Mouse (Mus musculus) lung, postnatal 0 days (tissue): ENCODE results near the gene Defb45. TPM values are rescaled to one million over a fixed set of nuclear protein-coding genes. Genes with fewer than 3 reads are reported as not detected.
A peak's percentile ranks its signal among the peaks of the same experiment; 100 is the strongest.

Experiments
- ATAC-seq: fragments of 200-750 bp; cut with Nextera tagmentation; 2 replicates; pipeline ENCODE4 v1.8.0; 2017; ENCODE audit warnings: moderate library complexity
- DNase-seq: peaks from one replicate; pipeline ENCODE4 v3.0.0-alpha.2; 2016; ENCODE audit warnings: low spot score
- H3K27ac ChIP-seq: fragments of 300-500 bp; sonication (generic); 2 replicates; pipeline ENCODE4 v1.5.1; 2014; ENCODE audit warnings: antibody characterized with exemption, mild to moderate bottlenecking, low read length, mixed read lengths
- H3K27me3 ChIP-seq: fragments of 300-500 bp; sonication (generic); replicated peaks from 2 replicates; pipeline ENCODE4 v1.6.1; 2014; ENCODE audit warnings: low read length, mixed read lengths; ENCODE audit not compliant: insufficient read depth
- H3K36me3 ChIP-seq: fragments of 300-500 bp; sonication (generic); 2 replicates; pipeline ENCODE4 v1.6.1; 2014; ENCODE audit warnings: low read length, mixed read lengths; ENCODE audit not compliant: insufficient read depth
- H3K4me1 ChIP-seq: fragments of 300-500 bp; sonication (generic); 2 replicates; pipeline ENCODE4 v1.6.1; 2014; ENCODE audit warnings: antibody characterized with exemption, low read depth, low read length, mixed read lengths; ENCODE audit not compliant: insufficient read depth
- H3K4me2 ChIP-seq: fragments of 300-500 bp; sonication (generic); replicated peaks from 2 replicates; pipeline ENCODE4 v1.6.1; 2014; ENCODE audit warnings: low read depth, mild to moderate bottlenecking, low read length, moderate library complexity, mixed read lengths
- H3K4me3 ChIP-seq: fragments of 300-500 bp; sonication (generic); 2 replicates; pipeline ENCODE4 v1.5.1; 2014; ENCODE audit warnings: low read depth, low read length
- H3K9ac ChIP-seq: fragments of 300-500 bp; sonication (generic); replicated peaks from 2 replicates; pipeline ENCODE4 v1.6.1; 2014; ENCODE audit warnings: low read depth, mild to moderate bottlenecking
- H3K9me3 ChIP-seq: fragments of 300-500 bp; sonication (generic); 2 replicates; pipeline ENCODE4 v1.6.1; 2016; ENCODE audit warnings: low read length, mixed read lengths
- CTCF ChIP-seq: IDR thresholded peaks from 2 replicates; pipeline ENCODE4 v1.5.1; 2016; ENCODE audit warnings: antibody characterized with exemption, mild to moderate bottlenecking
- EP300 ChIP-seq: IDR thresholded peaks from 2 replicates; pipeline ENCODE4 v1.6.1; 2016; ENCODE audit warnings: antibody characterized with exemption, mild to moderate bottlenecking, control low read depth
- WGBS: fragments of 180-500 bp; shearing (Covaris S2); extraction: QIAGEN DNeasy Blood & Tissue Kit; methylation state at CpG from one replicate; pipeline ENCODE4 v1.1.7; 2014; 5-methylcytosine and 5-hydroxymethylcytosine counted together
- polyA plus RNA-seq: library from polyadenylated mRNA; unstranded; fragments of >200 nt; fragmentation: Nextera tagmentation; extraction: Ambion mirVana; gene quantifications from 2 replicates; pipeline ENCODE4 v1.2.1, GENCODE M21; 2015

The Defb45 gene
- polyA plus RNA-seq, 1 experiment from 2014 or later, result not detected

DNA sequence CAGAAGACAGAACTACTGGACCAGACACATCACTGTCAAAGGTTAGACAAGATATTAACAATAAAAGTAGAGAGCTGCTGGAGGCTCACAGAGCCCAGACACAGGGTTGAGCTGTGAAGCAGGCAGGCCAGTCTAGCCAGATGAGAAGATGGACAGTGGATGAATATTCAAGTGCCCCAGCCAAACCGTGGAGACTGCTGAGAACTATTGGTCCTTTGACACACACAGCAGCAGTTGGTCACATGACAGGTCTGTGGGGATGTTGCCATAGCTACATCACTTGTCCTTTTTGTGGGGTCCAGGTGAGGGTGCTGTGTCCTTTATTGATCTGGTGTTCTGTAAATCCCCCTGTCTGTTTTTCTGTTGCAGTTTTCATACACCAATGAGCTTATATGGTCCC lies 26.1 kb upstream of the Defb45 start:
- no peaks in the 10 kb centered on the region for H3K9me3 ChIP-seq
- TF ChIP-seq EP300 (no peak), CTCF (no peak)
- no peak for DNase-seq
- no peak for ATAC-seq
- no peaks in the 10 kb centered on the region for H3K36me3 ChIP-seq
- no peak overlapping the region for H3K4me2 ChIP-seq
- H3K4me1 ChIP-seq, result no peaks in the 10 kb centered on the region
- no peak overlapping the region for H3K27ac ChIP-seq
- no peak overlapping the region for H3K4me3 ChIP-seq
- 13% methylated on average over 1 of the region's 1 CpGs for WGBS
- H3K9ac ChIP-seq, result no peak overlapping the region
- no peaks in the 10 kb centered on the region for H3K27me3 ChIP-seq

DNA sequence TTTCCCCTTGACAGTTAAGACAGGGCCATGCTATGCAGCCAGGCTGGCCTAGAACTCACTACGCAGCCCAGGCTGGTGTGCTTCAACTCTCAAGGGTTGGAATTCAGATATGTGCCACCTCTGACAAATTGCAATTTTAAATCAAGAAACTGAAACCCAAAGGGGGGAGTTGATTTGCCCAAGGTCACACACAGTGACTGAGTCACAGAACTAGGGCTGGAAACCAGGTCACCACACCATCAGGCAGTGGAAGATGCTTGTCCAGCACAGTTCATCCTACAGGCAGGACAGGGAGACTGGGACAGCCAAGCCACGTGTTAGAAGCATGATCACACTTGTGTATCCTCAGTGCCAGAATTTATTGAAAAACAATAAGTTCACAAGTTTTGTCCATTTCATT lies 25.4 kb upstream of the Defb45 start:
- H3K36me3 ChIP-seq, result no peaks in the 10 kb centered on the region
- ATAC-seq (no peak), DNase-seq (no peak)
- no peaks in the 10 kb centered on the region for H3K9me3 ChIP-seq
- no peak overlapping the region for H3K27ac ChIP-seq
- H3K4me3 ChIP-seq, result no peak overlapping the region
- WGBS, result 85% methylated on average over 2 of the region's 2 CpGs
- H3K27me3 ChIP-seq, result no peaks in the 10 kb centered on the region
- no peak for TF ChIP-seq CTCF
- TF ChIP-seq EP300, result no peak
- H3K4me2 ChIP-seq, result no peak overlapping the region
- H3K4me1 ChIP-seq, result no peaks in the 10 kb centered on the region
- no peak overlapping the region for H3K9ac ChIP-seq

DNA sequence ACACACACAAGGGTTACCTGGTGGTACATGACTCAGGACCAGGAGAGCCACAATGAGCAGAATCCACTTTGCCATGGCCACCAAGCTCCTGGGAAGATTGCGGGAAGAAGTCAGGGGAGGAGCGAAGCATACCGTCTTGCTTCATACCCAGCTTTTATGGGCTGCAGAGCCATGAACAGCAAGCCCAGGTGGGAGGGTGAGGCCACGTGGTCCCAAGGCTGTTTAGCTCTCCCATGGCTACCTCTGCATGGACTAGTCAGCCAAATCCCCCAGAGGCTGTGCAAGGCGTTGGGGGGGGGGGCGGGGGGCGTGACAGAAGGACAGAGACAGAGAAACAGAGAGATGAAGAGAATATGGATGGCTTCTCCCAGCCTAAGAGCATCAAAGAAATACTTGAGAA lies 23.8 kb upstream of the Defb45 start, which contains the start of gene Defb25:
Gene Defb25, minus strand, starts transcription at position 101 of the 400 bp plus-strand sequence.
- Histone ChIP-seq H3K27ac (no peak within 1 kb of the TSS), H3K27me3 (no peaks in the 10 kb centered on the region), H3K4me2 (no peak within 1 kb of the TSS), H3K4me3 (no peak within 1 kb of the TSS), H3K36me3 (no peaks in the 10 kb centered on the region), H3K9ac (no peak within 1 kb of the TSS), H3K4me1 (no peaks in the 10 kb centered on the region), H3K9me3 (no peaks in the 10 kb centered on the region)
- 75% methylated on average over 7 of the region's 7 CpGs for WGBS
- DNase-seq (no peak), ATAC-seq (no peak)
- TF ChIP-seq EP300 (no peak), CTCF (no peak)

DNA sequence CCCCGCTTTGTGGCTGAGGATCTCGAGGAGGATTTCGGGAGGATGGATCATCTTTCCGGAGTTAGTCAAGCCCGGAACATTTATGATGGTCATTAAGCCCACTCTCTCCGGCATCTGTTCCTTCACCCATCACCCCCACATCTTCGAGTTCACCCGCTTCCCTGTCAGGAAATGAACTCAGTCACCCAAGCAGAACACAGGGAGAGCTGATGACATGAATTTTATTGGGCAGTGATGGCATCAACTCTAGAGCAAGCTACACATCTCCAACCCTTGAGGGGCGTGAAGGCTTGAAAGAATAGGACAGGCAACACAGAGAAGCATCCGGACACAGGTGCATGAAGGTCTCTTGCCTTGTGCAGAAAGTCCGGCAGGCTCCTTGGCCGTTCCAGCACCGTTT lies 23.0 kb upstream of the Defb45 start:
- DNase-seq, result no peak
- H3K9ac ChIP-seq, result no peak overlapping the region
- no peak overlapping the region for H3K4me3 ChIP-seq
- H3K9me3 ChIP-seq, result no peaks in the 10 kb centered on the region
- H3K4me2 ChIP-seq, result no peak overlapping the region
- no peaks in the 10 kb centered on the region for H3K4me1 ChIP-seq
- H3K36me3 ChIP-seq, result no peaks in the 10 kb centered on the region
- no peak overlapping the region for H3K27ac ChIP-seq
- 79% methylated on average over 13 of the region's 13 CpGs for WGBS
- TF ChIP-seq EP300, result no peak
- no peak for TF ChIP-seq CTCF
- ATAC-seq, result no peak
- H3K27me3 ChIP-seq, result no peaks in the 10 kb centered on the region

DNA sequence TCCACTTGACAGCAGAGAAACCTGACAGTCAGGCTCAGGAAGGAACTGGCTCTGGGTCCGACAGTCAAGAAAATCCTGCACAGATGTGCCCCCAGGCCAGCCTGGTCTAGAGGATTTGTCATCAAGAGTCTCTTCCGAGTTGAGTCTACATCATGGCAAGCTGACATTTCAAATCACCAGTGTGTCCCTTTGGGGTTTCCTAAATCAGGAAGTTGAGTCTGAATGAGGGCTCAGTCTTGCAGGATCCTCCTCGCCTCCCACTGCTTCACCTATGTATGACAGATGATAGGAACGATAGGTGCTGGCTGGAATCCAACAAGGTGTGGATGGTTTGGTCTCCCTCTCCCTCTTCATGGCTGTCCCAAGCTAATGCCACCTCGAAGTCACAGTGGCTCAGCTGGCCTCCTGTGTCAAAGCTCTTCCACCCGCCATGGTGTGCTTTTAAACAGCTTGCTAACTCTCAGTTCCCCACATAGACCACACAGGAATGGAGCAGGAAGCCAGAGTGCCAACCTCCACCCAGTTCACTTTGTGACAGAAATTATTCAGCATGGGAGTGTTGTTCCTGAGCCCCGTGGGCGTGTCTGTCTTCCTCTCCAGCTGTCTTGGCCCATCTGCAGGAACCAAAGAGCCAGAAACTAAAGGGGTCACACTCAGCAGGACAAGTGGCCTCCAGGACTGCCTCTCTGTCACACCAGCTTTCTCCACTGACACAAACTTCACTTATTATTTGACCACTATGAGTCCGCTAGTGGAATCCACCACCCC lies 21.4 kb upstream of the Defb45 start:
- Histone ChIP-seq H3K4me2 (no peak overlapping the region), H3K4me3 (no peak overlapping the region), H3K4me1 (no peaks in the 10 kb centered on the region), H3K9me3 (no peaks in the 10 kb centered on the region), H3K9ac (no peak overlapping the region), H3K27ac (no peak overlapping the region), H3K36me3 (no peaks in the 10 kb centered on the region), H3K27me3 (no peaks in the 10 kb centered on the region)
- TF ChIP-seq CTCF, result no peak
- TF ChIP-seq EP300, result no peak
- peak; percentile 40 for DNase-seq
- WGBS, result 58% methylated on average over 9 of the region's 9 CpGs
- peak; percentile 16; the same call in 1 of the 2 replicates for ATAC-seq

DNA sequence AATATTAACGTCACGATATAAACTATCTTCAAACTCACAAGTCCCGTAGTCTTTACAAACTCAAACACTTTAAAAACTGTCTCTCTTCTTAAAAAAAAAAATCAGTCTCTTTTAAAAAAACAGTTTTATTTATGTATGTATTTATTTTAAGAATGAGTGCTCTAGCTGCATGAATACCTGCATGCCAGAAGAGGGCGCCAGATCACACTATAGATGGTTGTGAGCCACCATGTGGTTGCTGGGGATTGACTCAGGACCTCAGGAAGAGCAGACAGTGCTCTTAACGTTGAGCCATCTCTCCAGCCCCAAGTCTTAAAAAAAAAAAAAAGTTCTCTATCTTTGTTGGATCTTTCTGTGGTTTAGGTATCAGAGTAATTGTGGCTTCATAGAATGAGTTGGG lies 18.2 kb upstream of the Defb45 start:
- Histone ChIP-seq H3K27me3 (no peaks in the 10 kb centered on the region), H3K36me3 (no peaks in the 10 kb centered on the region), H3K4me3 (no peak overlapping the region), H3K27ac (no peak overlapping the region), H3K4me1 (no peaks in the 10 kb centered on the region), H3K9ac (no peak overlapping the region), H3K4me2 (no peak overlapping the region), H3K9me3 (no peaks in the 10 kb centered on the region)
- DNase-seq (no peak), ATAC-seq (no peak)
- 56% methylated on average over 5 of the region's 5 CpGs for WGBS
- peak; percentile 58 for TF ChIP-seq CTCF
- TF ChIP-seq EP300, result no peak
